11 mouse cellular contexts compared by ENCODE assay signal in genomic region chr5:138776346-138776745, GRCm38 (mm10). TPM values are rescaled to one million over a fixed set of nuclear protein-coding genes. Genes with fewer than 3 reads are reported as not detected.
A peak's percentile ranks its signal among the peaks of the same experiment; 100 is the strongest.
DNase-seq lines count a peak whose midpoint lies in the region; ATAC-seq lines count a peak whose summit lies in the region.
"Had no signal": no experiment of that assay in that cellular context is flagged by ENCODE, and none has a peak within 500 bp of the region (broad histone marks: within the 10 kb centered on the region; RNA-seq: fewer than 3 reads in every experiment).

No protein-coding gene starts in this region.

- no peaks in the 10 kb centered on the region for H3K27me3 ChIP-seq in heart, embryonic 12.5 days (replicated peaks)
- H3K27me3 ChIP-seq in intestine, embryonic 16.5 days (replicated peaks; ENCODE audit: control insufficient read depth, insufficient read depth, low read length), result no peaks in the 10 kb centered on the region
- H3K27me3 ChIP-seq in kidney, embryonic 14.5 days (ENCODE audit: control insufficient read depth, insufficient read depth, low read length), result no peaks in the 10 kb centered on the region
- no peaks in the 10 kb centered on the region for H3K27me3 ChIP-seq in midbrain, embryonic 13.5 days

- no peak for ATAC-seq in heart, embryonic 12.5 days (ENCODE audit: insufficient number of reproducible peaks, low FRiP score)
- ATAC-seq in intestine, embryonic 16.5 days, result peak; percentile 70
- no peak for ATAC-seq in kidney, embryonic 14.5 days (ENCODE audit: low FRiP score, low TSS enrichment)
- ATAC-seq in midbrain, embryonic 13.5 days, result no peak

- no peak overlapping the region for H3K4me2 ChIP-seq in heart, embryonic 12.5 days
- H3K4me2 ChIP-seq in intestine, embryonic 16.5 days (ENCODE audit: low read depth, low read length), result no peak overlapping the region
- no peak overlapping the region for H3K4me2 ChIP-seq in kidney, embryonic 14.5 days (replicated peaks; ENCODE audit: low read depth, low read length)
- H3K4me2 ChIP-seq in midbrain, embryonic 13.5 days (replicated peaks), result no peak overlapping the region

- DNase-seq in heart, adult 11 months, result peak; percentile 97
- peak; percentile 59 for DNase-seq in adipocyte (ENCODE audit: low spot score)
- peak; percentile 31 for DNase-seq in lung, postnatal 10 days
- no peak for DNase-seq in retina, embryonic 14.5 days (ENCODE audit: low spot score)
- DNase-seq: kidney, postnatal 10 days; right cerebral cortex, postnatal 25 days had no signal

- H3K36me3 ChIP-seq in heart, embryonic 12.5 days, result no peaks in the 10 kb centered on the region
- no peaks in the 10 kb centered on the region for H3K36me3 ChIP-seq in intestine, embryonic 16.5 days (ENCODE audit: control insufficient read depth, insufficient read depth, low read length)
- H3K36me3 ChIP-seq in kidney, embryonic 14.5 days (ENCODE audit: control insufficient read depth, insufficient read depth, low read length), result no peaks in the 10 kb centered on the region; the same call in 1 of the 2 replicates
- H3K36me3 ChIP-seq in midbrain, embryonic 13.5 days, result peaks cover 45% of the 10 kb centered on the region

- WGBS in heart, embryonic 12.5 days, result 56% methylated on average over 1 of the region's 1 CpGs
- WGBS in intestine, embryonic 16.5 days, result 55% methylated on average over 1 of the region's 1 CpGs
- 87% methylated on average over 1 of the region's 1 CpGs for WGBS in kidney, embryonic 14.5 days
- 78% methylated on average over 1 of the region's 1 CpGs for WGBS in midbrain, embryonic 13.5 days

- H3K9ac ChIP-seq in heart, embryonic 12.5 days, result no peak overlapping the region
- no peak overlapping the region for H3K9ac ChIP-seq in intestine, embryonic 16.5 days (ENCODE audit: low read depth, low read length)
- H3K9ac ChIP-seq in kidney, embryonic 14.5 days (ENCODE audit: low read depth, low read length), result no peak overlapping the region
- H3K9ac ChIP-seq in midbrain, embryonic 13.5 days (replicated peaks), result no peak overlapping the region

- no peak overlapping the region for H3K27ac ChIP-seq in heart, embryonic 12.5 days (ENCODE audit: poor library complexity, severe bottlenecking)
- H3K27ac ChIP-seq in intestine, embryonic 16.5 days (ENCODE audit: low read length), result no peak overlapping the region
- no peak overlapping the region for H3K27ac ChIP-seq in kidney, embryonic 14.5 days (ENCODE audit: low read depth, low read length)
- no peak overlapping the region for H3K27ac ChIP-seq in midbrain, embryonic 13.5 days

- no peak overlapping the region for H3K4me3 ChIP-seq in heart, embryonic 12.5 days
- no peak overlapping the region for H3K4me3 ChIP-seq in intestine, embryonic 16.5 days (ENCODE audit: low read length)
- no peak overlapping the region for H3K4me3 ChIP-seq in kidney, embryonic 14.5 days (ENCODE audit: low read length)
- no peak overlapping the region for H3K4me3 ChIP-seq in midbrain, embryonic 13.5 days (replicated peaks)

- H3K4me1 ChIP-seq in heart, embryonic 12.5 days (replicated peaks), result peaks cover 9% of the 10 kb centered on the region
- peaks cover 12% of the 10 kb centered on the region; the same call in 1 of the 2 replicates for H3K4me1 ChIP-seq in intestine, embryonic 16.5 days (ENCODE audit: control insufficient read depth, insufficient read depth, low read length)
- H3K4me1 ChIP-seq in kidney, embryonic 14.5 days (ENCODE audit: control insufficient read depth, insufficient read depth, low read length), result peaks cover 5% of the 10 kb centered on the region; the same call in 1 of the 2 replicates
- H3K4me1 ChIP-seq in midbrain, embryonic 13.5 days (replicated peaks), result peaks cover 35% of the 10 kb centered on the region

- no peaks in the 10 kb centered on the region for H3K9me3 ChIP-seq in heart, embryonic 12.5 days (replicated peaks)
- H3K9me3 ChIP-seq in intestine, embryonic 16.5 days (ENCODE audit: control insufficient read depth, low read length), result no peaks in the 10 kb centered on the region
- H3K9me3 ChIP-seq in kidney, embryonic 14.5 days (ENCODE audit: control insufficient read depth, low read length), result no peaks in the 10 kb centered on the region
- H3K9me3 ChIP-seq in midbrain, embryonic 13.5 days, result no peaks in the 10 kb centered on the region

RNA-seq across cellular contexts. Expression of gene Fam20c, which starts 22.0 kb away (rescaled TPM):
- polyA plus RNA-seq in heart, embryonic 12.5 days (2016; fragmentation: Nextera tagmentation; extraction: Ambion mirVana), result 6.0 and 6.2 TPM in 2 replicates
- 3.4 and 3.6 TPM in 2 replicates for polyA plus RNA-seq in intestine, embryonic 16.5 days (2015; fragmentation: Nextera tagmentation; extraction: Ambion mirVana)
- 16.5 and 19.9 TPM in 2 replicates for polyA plus RNA-seq in kidney, embryonic 14.5 days (2014; fragmentation: Nextera tagmentation; extraction: Ambion mirVana)
- 32.9 and 38.0 TPM in 2 replicates for polyA plus RNA-seq in midbrain, embryonic 13.5 days (2015; fragmentation: Nextera tagmentation; extraction: Ambion mirVana)

RNA-seq across cellular contexts. Expression of gene Gm5294, which starts 43.5 kb away (rescaled TPM):
- polyA plus RNA-seq in heart, embryonic 12.5 days (2016; fragmentation: Nextera tagmentation; extraction: Ambion mirVana), result not detected in 2 replicates
- not detected in 2 replicates for polyA plus RNA-seq in intestine, embryonic 16.5 days (2015; fragmentation: Nextera tagmentation; extraction: Ambion mirVana)
- polyA plus RNA-seq in kidney, embryonic 14.5 days (2014; fragmentation: Nextera tagmentation; extraction: Ambion mirVana), result not detected in 2 replicates
- not detected in 2 replicates for polyA plus RNA-seq in midbrain, embryonic 13.5 days (2015; fragmentation: Nextera tagmentation; extraction: Ambion mirVana)
- polyA plus RNA-seq: frontal cortex, adult 2 months had no signal
